ENCODE assay signal across 8 mouse cellular contexts in genomic region chr17:83215529-83216244, GRCm38 (mm10). TPM values are rescaled to one million over a fixed set of nuclear protein-coding genes. Genes with fewer than 3 reads are reported as not detected.
DNase-seq lines count a peak whose midpoint lies in the region; ATAC-seq and TF ChIP-seq lines count a peak whose summit lies in the region.

No protein-coding gene starts in this region.

- H3K27me3 ChIP-seq in forebrain, embryonic 14.5 days (replicated peaks; ENCODE audit: control insufficient read depth, insufficient read depth, low read length) = no peaks in the 10 kb centered on the region
- no peaks in the 10 kb centered on the region for H3K27me3 ChIP-seq in intestine, embryonic 15.5 days (replicated peaks)
- no peaks in the 10 kb centered on the region for H3K27me3 ChIP-seq in lung, embryonic 14.5 days (ENCODE audit: insufficient read depth, low read length)

- H3K4me3 ChIP-seq in lung, adult 2 months (replicated peaks; ENCODE audit: extremely low read depth, low read depth, low read length) = peak overlapping the region; percentile 49
- no peak overlapping the region for H3K4me3 ChIP-seq in bone marrow, adult 2 months (replicated peaks; ENCODE audit: control insufficient read depth, low read depth, low read length)
- peak overlapping the region; percentile 77 for H3K4me3 ChIP-seq in forebrain, embryonic 14.5 days (ENCODE audit: low read depth, low read length)
- peak overlapping the region; percentile 96 for H3K4me3 ChIP-seq in intestine, embryonic 15.5 days (replicated peaks)
- H3K4me3 ChIP-seq in lung, embryonic 14.5 days (ENCODE audit: low read depth, low read length) = peak overlapping the region; percentile 78

- peak overlapping the region; percentile 91 for H3K9ac ChIP-seq in forebrain, embryonic 14.5 days (ENCODE audit: low read length)
- H3K9ac ChIP-seq in intestine, embryonic 15.5 days = peak overlapping the region; percentile 100
- peak overlapping the region; percentile 94 for H3K9ac ChIP-seq in lung, embryonic 14.5 days

- H3K36me3 ChIP-seq in forebrain, embryonic 14.5 days (ENCODE audit: control insufficient read depth, insufficient read depth, low read length) = no peaks in the 10 kb centered on the region
- no peaks in the 10 kb centered on the region; the same call in 1 of the 2 replicates for H3K36me3 ChIP-seq in intestine, embryonic 15.5 days
- H3K36me3 ChIP-seq in lung, embryonic 14.5 days (ENCODE audit: insufficient read depth) = peaks cover 14% of the 10 kb centered on the region

- ATAC-seq in forebrain, embryonic 14.5 days = peak; percentile 33
- peak; percentile 4 for ATAC-seq in intestine, embryonic 15.5 days
- peak; percentile 11 for ATAC-seq in lung, embryonic 14.5 days (ENCODE audit: insufficient read depth)

- H3K27ac ChIP-seq in bone marrow, adult 2 months (ENCODE audit: control insufficient read depth, insufficient read depth, low read depth, low read length, poor library complexity) = peak overlapping the region; percentile 28; the same call in 1 of the 2 replicates
- H3K27ac ChIP-seq in forebrain, embryonic 14.5 days (ENCODE audit: low read depth, low read length) = peak overlapping the region; percentile 85
- peak overlapping the region; percentile 87 for H3K27ac ChIP-seq in intestine, embryonic 15.5 days
- H3K27ac ChIP-seq in lung, embryonic 14.5 days (ENCODE audit: low read depth) = peak overlapping the region; percentile 83

- no peaks in the 10 kb centered on the region for H3K9me3 ChIP-seq in forebrain, embryonic 14.5 days (replicated peaks; ENCODE audit: control insufficient read depth, low read length)
- H3K9me3 ChIP-seq in intestine, embryonic 15.5 days = no peaks in the 10 kb centered on the region
- no peaks in the 10 kb centered on the region for H3K9me3 ChIP-seq in lung, embryonic 14.5 days (ENCODE audit: low read depth, low read length)

- TF ChIP-seq CTCF in lung, adult 2 months (IDR thresholded peaks at IDR 0.05; ENCODE audit: insufficient read depth, low read length) = no peak
- no peak for TF ChIP-seq CTCF in bone marrow, adult 2 months (IDR thresholded peaks at IDR 0.05; ENCODE audit: control insufficient read depth, insufficient read depth, low read length)
- no peak for TF ChIP-seq CTCF in lung, embryonic 14.5 days (IDR thresholded peaks at IDR 0.05; ENCODE audit: low read depth)

- peak overlapping the region; percentile 94 for H3K4me2 ChIP-seq in forebrain, embryonic 14.5 days (ENCODE audit: low read length)
- H3K4me2 ChIP-seq in intestine, embryonic 15.5 days (replicated peaks) = peak overlapping the region; percentile 90
- peak overlapping the region; percentile 96 for H3K4me2 ChIP-seq in lung, embryonic 14.5 days

- no peak for TF ChIP-seq POLR2A in lung, adult 2 months (IDR thresholded peaks at IDR 0.05; ENCODE audit: borderline replicate concordance, extremely low read depth, low read depth, low read length)
- no peak for TF ChIP-seq POLR2A in bone marrow, adult 2 months (IDR thresholded peaks at IDR 0.05; ENCODE audit: borderline replicate concordance, control insufficient read depth, low read depth, low read length)

- DNase-seq in lung, adult 2 months = peak; percentile 46
- no peak for DNase-seq in lung, adult 18-20 months
- DNase-seq in forebrain, embryonic 14.5 days (ENCODE audit: low spot score) = peak; percentile 52
- DNase-seq in lung, embryonic 14.5 days = peak; percentile 70
- DNase-seq in right cerebral cortex, adult 2 months (ENCODE audit: low spot score in 2 of 2) = peak; percentile 33 to 54
- no peak for DNase-seq in thymus, postnatal 0 days (ENCODE audit: low spot score)

- peaks cover 5% of the 10 kb centered on the region for H3K4me1 ChIP-seq in lung, adult 2 months (ENCODE audit: control insufficient read depth, insufficient read depth, low read length)
- no peaks in the 10 kb centered on the region; the same call in 1 of the 2 replicates for H3K4me1 ChIP-seq in bone marrow, adult 2 months (ENCODE audit: control insufficient read depth, insufficient read depth, low read length)
- H3K4me1 ChIP-seq in forebrain, embryonic 14.5 days (ENCODE audit: control insufficient read depth, insufficient read depth, low read length) = peaks cover 37% of the 10 kb centered on the region
- H3K4me1 ChIP-seq in intestine, embryonic 15.5 days (replicated peaks) = peaks cover 42% of the 10 kb centered on the region
- peaks cover 36% of the 10 kb centered on the region for H3K4me1 ChIP-seq in lung, embryonic 14.5 days (ENCODE audit: insufficient read depth)

- 2% methylated on average over 79 of the region's 80 CpGs for WGBS in lung, adult 2 months
- 4% methylated on average over 66 of the region's 80 CpGs for WGBS in bone marrow, adult 2 months
- under 1% methylated on average over 45 of the region's 80 CpGs for WGBS in forebrain, embryonic 14.5 days
- under 1% methylated on average over 76 of the region's 80 CpGs for WGBS in intestine, embryonic 15.5 days
- WGBS in lung, embryonic 14.5 days = under 1% methylated on average over 80 of the region's 80 CpGs

RNA-seq across cellular contexts. Expression of gene Pkdcc, which starts 0.6 kb away (rescaled TPM):
- 33.9 and 35.0 TPM in 2 replicates for polyA plus RNA-seq in lung, adult 2 months (2012; rRNA removed)
- 3.0 TPM in 1 of 2 replicates, not detected in the other for polyA plus RNA-seq in bone marrow, adult 2 months (2011; ENCODE audit: insufficient read depth, insufficient read length, low replicate concordance, missing spikeins)
- polyA plus RNA-seq in forebrain, embryonic 14.5 days (2014; fragmentation: Nextera tagmentation; extraction: Ambion mirVana) = 6.9 and 9.0 TPM in 2 replicates
- polyA plus RNA-seq in intestine, embryonic 15.5 days (2015; fragmentation: Nextera tagmentation; extraction: Ambion mirVana) = 26.9 and 28.4 TPM in 2 replicates
- 21.1 and 25.3 TPM in 2 replicates for polyA plus RNA-seq in lung, embryonic 14.5 days (2014; fragmentation: Nextera tagmentation; extraction: Ambion mirVana)
- 12.5 and 13.1 TPM in 2 replicates for polyA plus RNA-seq in thymus, postnatal 0 days (2015; fragmentation: Nextera tagmentation; extraction: Ambion mirVana)

Comparison
In these comparisons a context has a peak if more than half of its experiments do, and no peak if none do; other contexts are left out.
1. DNase-seq: peak in lung, adult 2 months (single experiment), forebrain, embryonic 14.5 days (single experiment), lung, embryonic 14.5 days (single experiment) and right cerebral cortex, adult 2 months (2 of 2); none in lung, adult 18-20 months (0 of 2) and thymus, postnatal 0 days (single experiment).
2. H3K27ac ChIP-seq: peak in every context shown above with its lines; median percentile 87 in intestine, embryonic 15.5 days; 85 in forebrain, embryonic 14.5 days; 83 in lung, embryonic 14.5 days; 28 in bone marrow, adult 2 months.
3. Peak in every context shown above with its lines, with median percentiles within 50 percentile points of each other: ATAC-seq, H3K4me2 ChIP-seq and H3K9ac ChIP-seq.